Mouse (Mus musculus) stomach, embryonic 16.5 days (tissue): ENCODE results near the gene P2ry2. TPM values are rescaled to one million over a fixed set of nuclear protein-coding genes. Genes with fewer than 3 reads are reported as not detected.

Source experiments
- ATAC-seq: fragments of 200-750 bp; cut with Nextera tagmentation; 2 replicates; pipeline ENCODE4 v1.8.0; 2017; ENCODE audit warnings: moderate number of reproducible peaks, moderate TSS enrichment; ENCODE audit not compliant: insufficient read depth, low FRiP score
- H3K27ac ChIP-seq: fragments of 300-500 bp; sonication (generic); 2 replicates; pipeline ENCODE4 v1.5.1; 2014; ENCODE audit warnings: low read length
- H3K27me3 ChIP-seq: fragments of 300-500 bp; sonication (generic); 2 replicates; pipeline ENCODE4 v1.6.1; 2014; ENCODE audit warnings: low read length, control low read depth, mixed read lengths; ENCODE audit not compliant: control insufficient read depth, insufficient read depth
- H3K36me3 ChIP-seq: fragments of 300-500 bp; sonication (generic); 2 replicates; pipeline ENCODE4 v1.6.1; 2014; ENCODE audit warnings: low read length; ENCODE audit not compliant: control insufficient read depth, insufficient read depth
- H3K4me1 ChIP-seq: fragments of 300-500 bp; sonication (generic); 2 replicates; pipeline ENCODE4 v1.6.1; 2014; ENCODE audit warnings: low read length, control low read depth, mixed read lengths; ENCODE audit not compliant: control insufficient read depth, insufficient read depth
- H3K4me2 ChIP-seq: fragments of 300-500 bp; sonication (generic); 2 replicates; pipeline ENCODE4 v1.6.1; 2014; ENCODE audit warnings: low read depth, low read length, mixed read lengths
- H3K4me3 ChIP-seq: fragments of 300-500 bp; sonication (generic); replicated peaks from 2 replicates; pipeline ENCODE4 v1.5.1; 2014; ENCODE audit warnings: mild to moderate bottlenecking, low read length
- H3K9ac ChIP-seq: fragments of 300-500 bp; sonication (generic); 2 replicates; pipeline ENCODE4 v1.6.1; 2014; ENCODE audit warnings: low read length
- H3K9me3 ChIP-seq: fragments of 300-500 bp; sonication (generic); replicated peaks from 2 replicates; pipeline ENCODE4 v1.6.1; 2016; ENCODE audit warnings: low read length, control low read depth; ENCODE audit not compliant: control insufficient read depth
- WGBS: fragments of 180-500 bp; shearing (Covaris S2); extraction: QIAGEN DNeasy Blood & Tissue Kit; methylation state at CpG from one replicate; pipeline ENCODE4 v1.1.7; 2014; 5-methylcytosine and 5-hydroxymethylcytosine counted together
- polyA plus RNA-seq: library from polyadenylated mRNA; unstranded; fragments of >200 nt; fragmentation: Nextera tagmentation; extraction: Ambion mirVana; gene quantifications from 2 replicates; pipeline ENCODE4 v1.2.1, GENCODE M21; 2015

P2ry2 gene
- polyA plus RNA-seq, 1 experiment from 2014 or later: 8.5 TPM

- ATAC-seq: peak; percentile 76; the same call in 1 of the 2 replicates
- H3K4me2 ChIP-seq: peak overlapping the region; percentile 31
- 36% methylated on average over 21 of the region's 21 CpGs for WGBS
Observed at GRCm38 (mm10) chr7:100984452-100985395, 27.9 kb downstream of the P2ry2 start.

GRCm38 (mm10) chr7:100979175-100979574, 33.5 kb downstream of the P2ry2 start:
- peaks cover 20% of the 10 kb centered on the region for H3K4me1 ChIP-seq
- no peak overlapping the region for H3K4me3 ChIP-seq
- 22% methylated on average over 2 of the region's 2 CpGs for WGBS
- H3K4me2 ChIP-seq: 0 out of 2 replicates have a peak overlapping the region, but pooled peaks have one; percentile 12
- H3K27me3 ChIP-seq: no peaks in the 10 kb centered on the region
- H3K9ac ChIP-seq: peak overlapping the region; percentile 48
- peak overlapping the region; percentile 57 for H3K27ac ChIP-seq
- H3K9me3 ChIP-seq: no peaks in the 10 kb centered on the region
- peak; percentile 89; the same call in 1 of the 2 replicates for ATAC-seq
- H3K36me3 ChIP-seq: no peaks in the 10 kb centered on the region

More at GRCm38 (mm10) chr7:100984452-100985395, 27.9 kb downstream of the P2ry2 start:
- no peaks in the 10 kb centered on the region for H3K27me3 ChIP-seq
- H3K36me3 ChIP-seq: no peaks in the 10 kb centered on the region
- peak overlapping the region; percentile 70 for H3K27ac ChIP-seq
- H3K4me3 ChIP-seq: no peak overlapping the region
- H3K4me1 ChIP-seq: peaks cover 11% of the 10 kb centered on the region
- H3K9me3 ChIP-seq: no peaks in the 10 kb centered on the region
- H3K9ac ChIP-seq: peak overlapping the region; percentile 25; the same call in 1 of the 2 replicates

- Histone ChIP-seq H3K9me3 (no peaks in the 10 kb centered on the region), H3K9ac (no peak overlapping the region), H3K4me1 (peaks cover 24% of the 10 kb centered on the region), H3K4me3 (no peak overlapping the region), H3K27me3 (no peaks in the 10 kb centered on the region), H3K27ac (no peak overlapping the region), H3K36me3 (no peaks in the 10 kb centered on the region), H3K4me2 (no peak overlapping the region)
- no peak for ATAC-seq
- WGBS: 86% methylated on average over 5 of the region's 5 CpGs
Observed at GRCm38 (mm10) chr7:100978171-100978570, 34.5 kb downstream of the P2ry2 start.

GRCm38 (mm10) chr7:100974135-100974903, 38.3 kb downstream of the P2ry2 start, which contains the start of gene P2ry6:
Gene P2ry6 (minus strand): TSS chr7:100974649.
- peak within 1 kb of the TSS; percentile 68 for H3K9ac ChIP-seq
- H3K9me3 ChIP-seq: no peaks in the 10 kb centered on the region
- peak within 1 kb of the TSS; percentile 68 for H3K4me2 ChIP-seq
- ATAC-seq: peak; percentile 28; the same call in 1 of the 2 replicates
- H3K27ac ChIP-seq: no peak within 1 kb of the TSS
- WGBS: 5% methylated on average over 36 of the region's 36 CpGs
- H3K27me3 ChIP-seq: 0 out of 2 replicates have a peak, but pooled peaks cover 4% of the 10 kb centered on the region
- H3K4me1 ChIP-seq: peaks cover 20% of the 10 kb centered on the region
- peak within 1 kb of the TSS; percentile 44 for H3K4me3 ChIP-seq
- H3K36me3 ChIP-seq: no peaks in the 10 kb centered on the region

- 53% methylated on average over 3 of the region's 3 CpGs for WGBS
- H3K27me3 ChIP-seq: 0 out of 2 replicates have a peak, but pooled peaks cover 4% of the 10 kb centered on the region
- H3K36me3 ChIP-seq: no peaks in the 10 kb centered on the region
- H3K27ac ChIP-seq: no peak overlapping the region
- no peak overlapping the region for H3K9ac ChIP-seq
- H3K4me3 ChIP-seq: no peak overlapping the region
- H3K4me2 ChIP-seq: no peak overlapping the region
- ATAC-seq: no peak
- H3K9me3 ChIP-seq: no peaks in the 10 kb centered on the region
- peaks cover 11% of the 10 kb centered on the region for H3K4me1 ChIP-seq
Observed at GRCm38 (mm10) chr7:100972875-100973274, 39.8 kb downstream of the P2ry2 start.

- Histone ChIP-seq H3K36me3 (no peaks in the 10 kb centered on the region), H3K4me1 (peaks cover 3% of the 10 kb centered on the region; the same call in 1 of the 2 replicates), H3K4me3 (no peak overlapping the region), H3K27me3 (0 out of 2 replicates have a peak, but pooled peaks cover 4% of the 10 kb centered on the region), H3K27ac (no peak overlapping the region), H3K9ac (no peak overlapping the region), H3K4me2 (no peak overlapping the region), H3K9me3 (no peaks in the 10 kb centered on the region)
- 75% methylated on average over 10 of the region's 10 CpGs for WGBS
- ATAC-seq: no peak
Observed at GRCm38 (mm10) chr7:100968874-100969659, 43.6 kb downstream of the P2ry2 start.

- Histone ChIP-seq H3K36me3 (no peaks in the 10 kb centered on the region), H3K4me1 (no peaks in the 10 kb centered on the region), H3K4me2 (no peak overlapping the region), H3K27ac (no peak overlapping the region), H3K9ac (no peak overlapping the region), H3K9me3 (no peaks in the 10 kb centered on the region), H3K4me3 (no peak overlapping the region), H3K27me3 (0 out of 2 replicates have a peak, but pooled peaks cover 4% of the 10 kb centered on the region)
- 60% methylated on average over 6 of the region's 6 CpGs for WGBS
- ATAC-seq: no peak
Observed at GRCm38 (mm10) chr7:100968376-100968775, 44.3 kb downstream of the P2ry2 start.

- ATAC-seq: no peak
- H3K9ac ChIP-seq: no peak overlapping the region
- H3K36me3 ChIP-seq: no peaks in the 10 kb centered on the region
- H3K4me1 ChIP-seq: no peaks in the 10 kb centered on the region
- H3K4me3 ChIP-seq: no peak overlapping the region
- WGBS: 76% methylated on average over 9 of the region's 9 CpGs
- no peaks in the 10 kb centered on the region for H3K9me3 ChIP-seq
- H3K27ac ChIP-seq: no peak overlapping the region
- 0 out of 2 replicates have a peak, but pooled peaks cover 1% of the 10 kb centered on the region for H3K27me3 ChIP-seq
- H3K4me2 ChIP-seq: no peak overlapping the region
Observed at GRCm38 (mm10) chr7:100967850-100968249, 44.8 kb downstream of the P2ry2 start.
